Mouse (Mus musculus): ENCODE data around the gene Tagln2. TPM values are rescaled to one million over a fixed set of nuclear protein-coding genes. Genes with fewer than 3 reads are reported as not detected.

Gene Tagln2
- total RNA-seq, 2 experiments from 2014 or later = 171 to 269 TPM

GRCm38 (mm10) chr1:172500451-172501370, 864 bp downstream of the Tagln2 start:
- ATAC-seq (replicated peaks; ENCODE audit: low FRiP score, low TSS enrichment, poor library complexity, severe bottlenecking) = peak; percentile 9

DNA sequence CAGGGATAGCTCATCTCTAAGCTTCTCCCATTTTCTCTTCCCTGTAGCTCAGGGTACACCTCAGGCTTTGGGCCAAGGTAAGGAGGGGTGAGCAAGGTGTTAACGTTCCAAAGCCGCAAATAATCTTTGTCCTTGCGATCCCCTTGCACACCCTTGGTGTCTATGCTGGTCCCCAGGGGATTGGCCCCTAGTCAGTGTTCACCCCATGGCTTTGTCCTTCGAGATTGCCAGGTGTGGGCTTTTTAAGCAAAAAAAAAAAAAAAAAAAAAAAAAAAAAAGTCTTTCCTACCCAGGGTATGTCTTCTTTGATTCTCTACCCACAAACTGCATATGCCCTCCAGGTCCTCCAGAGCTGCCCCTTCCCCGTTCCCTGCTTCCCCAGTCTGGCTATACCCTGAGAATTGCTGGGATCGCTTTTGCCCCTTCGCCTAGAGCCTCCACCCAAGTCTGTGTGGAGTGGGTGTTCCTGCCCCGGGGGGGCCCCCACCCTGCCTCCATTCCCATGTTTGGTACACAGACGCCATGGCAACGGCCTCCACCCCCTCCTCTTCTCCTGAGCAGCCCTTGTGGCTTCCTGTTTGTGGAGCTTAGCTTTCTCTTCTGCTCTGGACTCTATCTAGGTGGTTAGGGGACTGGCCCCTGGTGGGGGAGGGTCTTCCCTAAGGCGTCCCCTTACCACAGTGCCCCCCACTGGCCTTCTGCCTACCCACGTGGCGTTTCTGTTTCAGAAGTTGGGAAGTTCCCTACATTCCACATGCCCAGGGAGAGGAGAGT, 1.7 kb downstream of the Tagln2 start:
- ATAC-seq (replicated peaks; ENCODE audit: low FRiP score, low TSS enrichment, poor library complexity, severe bottlenecking) = peak; percentile 6

GRCm38 (mm10) chr1:172502145-172503110, 2.6 kb downstream of the Tagln2 start:
- ATAC-seq (replicated peaks; ENCODE audit: low FRiP score, low TSS enrichment, poor library complexity, severe bottlenecking) = no peak

GRCm38 (mm10) chr1:172503111-172503997, 3.5 kb downstream of the Tagln2 start:
- ATAC-seq (replicated peaks; ENCODE audit: low FRiP score, low TSS enrichment, poor library complexity, severe bottlenecking) = no peak

DNA sequence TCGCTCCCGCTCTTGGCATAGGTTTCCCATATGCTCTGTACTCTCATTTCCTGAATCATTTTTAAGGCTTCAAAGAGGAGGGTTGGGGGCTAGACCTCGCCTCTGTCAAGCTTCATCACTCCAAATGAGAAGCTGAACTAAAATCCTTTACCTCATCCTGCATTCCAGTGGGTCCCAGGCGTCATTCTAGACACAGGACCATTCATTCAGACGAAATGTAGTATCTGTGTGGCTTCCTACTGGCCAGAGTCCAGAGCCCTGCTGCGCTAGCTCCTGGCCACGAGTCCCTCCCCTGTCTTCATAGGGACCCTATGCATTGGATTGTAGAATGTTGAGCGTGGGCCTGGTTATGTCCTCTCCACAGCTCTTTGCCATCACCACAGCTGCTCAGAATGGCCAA, 4.9 kb downstream of the Tagln2 start:
- no peak for ATAC-seq (replicated peaks; ENCODE audit: low FRiP score, low TSS enrichment, poor library complexity, severe bottlenecking)

GRCm38 (mm10) chr1:172507001-172507400, 7.2 kb downstream of the Tagln2 start:
- ATAC-seq (replicated peaks; ENCODE audit: low FRiP score, low TSS enrichment, poor library complexity, severe bottlenecking) = no peak

DNA sequence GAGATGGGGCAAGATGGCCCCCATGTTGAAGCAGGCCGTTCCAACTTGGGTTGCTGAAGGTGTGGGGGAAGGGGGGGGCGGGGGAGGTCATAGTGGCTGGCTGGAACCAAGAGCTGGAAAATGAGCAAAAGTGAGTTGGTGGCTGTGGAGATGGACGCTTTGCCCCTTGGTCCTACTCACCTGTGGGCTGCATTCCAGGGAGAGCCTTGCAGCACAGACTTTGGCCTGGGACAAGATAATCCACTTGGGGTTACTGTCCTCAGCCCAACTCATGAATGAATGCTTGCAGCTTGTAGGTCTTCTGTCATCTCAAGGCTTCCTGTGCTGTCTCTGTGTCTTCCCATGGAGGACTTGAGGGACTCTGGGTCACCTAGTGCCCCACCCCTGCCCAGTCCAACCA, 7.9 kb downstream of the Tagln2 start:
- no peak for ATAC-seq (replicated peaks; ENCODE audit: low FRiP score, low TSS enrichment, poor library complexity, severe bottlenecking)

GRCm38 (mm10) chr1:172508172-172508571, 8.3 kb downstream of the Tagln2 start:
- peak; percentile 70 for ATAC-seq (replicated peaks; ENCODE audit: low FRiP score, low TSS enrichment, poor library complexity, severe bottlenecking)

- ATAC-seq (replicated peaks; ENCODE audit: low FRiP score, low TSS enrichment, poor library complexity, severe bottlenecking) = no peak
These were observed 9.4 kb downstream of the Tagln2 start for GRCm38 (mm10) chr1:172509235-172509634.

DNA sequence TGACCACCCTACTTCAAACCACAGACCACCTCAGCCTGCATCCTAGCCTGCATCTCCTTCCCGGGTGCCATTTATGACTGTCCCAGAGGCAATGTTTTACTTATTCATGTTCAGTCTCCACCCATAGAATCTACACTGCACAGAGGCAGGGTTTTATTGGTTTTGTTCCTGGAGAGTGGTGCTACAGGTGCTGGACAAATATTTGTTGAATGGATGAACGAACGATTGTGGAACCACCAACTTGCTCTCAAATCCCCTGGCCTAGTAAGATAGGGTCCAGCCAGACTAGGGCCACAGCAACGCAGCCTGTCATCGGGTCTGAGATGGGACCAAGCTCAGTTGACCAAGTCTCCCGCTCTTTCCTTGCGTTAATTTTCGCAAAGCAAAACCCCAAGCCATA, 10.1 kb downstream of the Tagln2 start:
- ATAC-seq (replicated peaks; ENCODE audit: low FRiP score, low TSS enrichment, poor library complexity, severe bottlenecking) = no peak

DNA sequence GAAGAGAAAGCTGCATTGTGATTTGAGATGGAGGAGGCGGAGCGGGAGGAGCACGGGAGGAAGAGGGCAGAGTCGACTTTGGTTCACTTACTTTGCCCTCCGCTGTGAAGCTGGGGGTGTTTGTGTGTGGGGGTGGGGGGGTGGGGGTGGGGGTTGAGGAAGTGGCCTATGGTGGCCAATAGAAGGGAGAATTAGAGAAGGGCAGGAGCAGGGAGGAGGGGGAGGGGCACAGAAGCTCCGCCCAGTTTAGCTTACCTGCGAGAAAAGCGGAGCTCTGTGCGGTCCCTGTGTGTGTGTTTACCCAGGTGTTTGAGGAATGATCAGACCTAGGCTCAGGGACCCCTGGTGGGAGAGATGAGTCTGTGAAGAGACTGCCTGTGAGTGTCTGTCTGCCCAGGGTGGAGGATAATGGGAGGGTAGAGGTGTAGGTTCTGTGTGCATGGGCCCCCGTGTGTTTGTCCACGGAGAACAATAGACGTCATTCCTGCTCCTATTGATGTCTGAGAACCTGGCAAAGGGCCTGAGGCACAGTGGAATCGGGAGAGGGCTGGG, 10.7 kb downstream of the Tagln2 start:
- no peak for ATAC-seq (replicated peaks; ENCODE audit: low FRiP score, low TSS enrichment, poor library complexity, severe bottlenecking)

- ATAC-seq (replicated peaks; ENCODE audit: low FRiP score, low TSS enrichment, poor library complexity, severe bottlenecking) = peak; percentile 18
These were observed 13.1 kb downstream of the Tagln2 start for GRCm38 (mm10) chr1:172512962-172513361.

DNA sequence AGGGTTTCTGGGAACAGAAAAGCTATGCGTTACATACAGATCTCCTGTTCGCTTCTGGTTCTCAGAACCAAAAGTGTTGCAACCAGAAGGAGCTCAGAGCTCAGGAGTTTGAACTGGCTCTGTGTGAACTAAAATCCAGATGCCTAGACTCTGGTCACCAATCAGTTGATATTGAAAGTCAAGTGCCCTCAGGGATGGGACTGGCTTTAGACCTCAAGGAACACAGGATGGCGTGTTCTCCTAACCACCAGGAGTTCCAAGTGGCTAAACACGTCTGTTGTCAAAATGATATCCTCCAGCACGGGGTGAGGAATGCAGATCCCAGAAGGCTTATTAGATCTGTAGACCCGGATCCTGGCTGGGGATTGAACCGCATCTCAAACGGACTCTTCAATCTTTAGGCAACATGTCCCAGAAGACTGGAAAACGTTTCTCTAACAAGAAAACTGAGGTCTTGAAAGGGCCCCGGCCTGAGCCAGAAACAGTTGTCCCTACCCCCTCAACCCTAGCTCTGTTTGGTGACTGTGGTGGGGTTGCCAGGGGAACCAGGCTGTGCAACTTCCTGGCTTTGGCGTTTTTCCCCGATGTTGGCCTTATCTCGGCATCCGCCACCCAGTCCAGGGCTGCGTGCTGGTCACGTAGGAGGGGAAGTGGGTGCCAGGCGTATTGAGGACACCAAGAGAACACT, 13.8 kb downstream of the Tagln2 start:
- ATAC-seq (replicated peaks; ENCODE audit: low FRiP score, low TSS enrichment, poor library complexity, severe bottlenecking) = peak; percentile 87

DNA sequence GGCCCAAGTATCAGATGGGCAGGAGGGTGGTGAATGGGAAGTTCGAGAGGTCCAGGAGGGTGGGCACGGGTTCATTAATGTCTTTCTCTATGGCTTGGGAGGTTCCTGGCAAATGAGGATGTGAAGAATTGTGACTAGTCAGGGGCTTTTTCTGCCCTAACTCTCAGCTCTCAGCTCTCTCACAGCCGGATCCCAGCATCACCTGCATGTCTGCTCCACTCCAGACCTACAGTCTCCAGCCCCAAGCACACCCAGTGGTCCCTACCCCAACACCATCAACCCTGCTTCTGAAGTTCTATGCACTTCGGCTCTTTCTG, 14.3 kb downstream of the Tagln2 start:
- peak; percentile 9; the same call in 1 of the 2 replicates for ATAC-seq (replicated peaks; ENCODE audit: low FRiP score, low TSS enrichment, poor library complexity, severe bottlenecking)

GRCm38 (mm10) chr1:172514551-172515268, 14.9 kb downstream of the Tagln2 start:
- no peak for ATAC-seq (replicated peaks; ENCODE audit: low FRiP score, low TSS enrichment, poor library complexity, severe bottlenecking)

DNA sequence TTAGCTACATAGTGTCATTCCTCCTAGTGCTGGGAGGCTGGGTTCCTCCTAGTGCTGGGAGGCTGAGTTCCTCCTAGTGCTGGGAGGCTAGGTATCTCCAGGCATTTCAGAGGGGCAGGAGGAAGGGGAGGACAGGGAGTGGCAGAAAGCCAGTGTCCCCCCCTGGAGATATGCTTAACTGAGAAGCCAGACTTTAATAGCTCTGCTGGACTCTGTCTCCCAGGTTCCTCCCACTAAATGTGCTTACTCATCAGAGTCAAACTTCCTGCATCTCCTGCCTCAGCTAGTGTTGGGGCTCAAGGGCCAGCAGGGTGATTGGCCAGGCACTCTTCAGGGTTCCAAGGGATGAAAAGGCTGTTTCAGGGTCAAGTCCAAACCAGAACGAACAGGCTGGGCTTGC, 15.5 kb downstream of the Tagln2 start:
- no peak for ATAC-seq (replicated peaks; ENCODE audit: low FRiP score, low TSS enrichment, poor library complexity, severe bottlenecking)

- ATAC-seq (replicated peaks; ENCODE audit: low FRiP score, low TSS enrichment, poor library complexity, severe bottlenecking) = no peak
These were observed 18.2 kb downstream of the Tagln2 start for GRCm38 (mm10) chr1:172518013-172518412.

Data from megakaryocyte-erythroid progenitor cell, adult 5-6 weeks (primary cell).